Mouse (Mus musculus) CH12.LX (cell line): ENCODE measurements at regions not wholly inside any gene's neighbourhood (a gene's known extent, or its start where the extent isn't known, plus 50 kb on each side); places are given as distances from the start of the nearest gene placed in this dataset.

ENCODE experiments used
- DNase-seq: peaks from one replicate; pipeline ENCODE4 v3.0.0-alpha.2; 2013; ENCODE audit errors: extremely low read depth
- H3K27ac ChIP-seq: 2 replicates; pipeline ENCODE4 v1.5.1; 2012; ENCODE audit warnings: low read depth, mild to moderate bottlenecking, control low read depth, moderate library complexity; ENCODE audit not compliant: insufficient read depth
- H3K27me3 ChIP-seq: replicated peaks from 2 replicates; pipeline ENCODE3; 2012; ENCODE audit warnings: inconsistent platforms
- H3K36me3 ChIP-seq, 2 experiments: replicated peaks in 1 of 2; 2 replicates each; pipeline versions ENCODE3 to v1.6.1; 2012; ENCODE audit warnings: inconsistent platforms in 1 of 2, low read length in 1 of 2, mild to moderate bottlenecking in 1 of 2, mixed read lengths in 1 of 2, moderate library complexity in 1 of 2; ENCODE audit not compliant: control insufficient read depth in 1 of 2, insufficient read depth in 1 of 2
- H3K4me1 ChIP-seq, 2 experiments: 2 replicates each; pipeline ENCODE4 v1.6.1; 2012; ENCODE audit warnings: inconsistent platforms in 1 of 2, moderate library complexity in 1 of 2; ENCODE audit not compliant: insufficient read depth in 2 of 2, control insufficient read depth in 1 of 2
- H3K4me2 ChIP-seq: 2 replicates; pipeline ENCODE4 v1.6.1; 2012; ENCODE audit warnings: low read depth, mild to moderate bottlenecking, control low read depth; ENCODE audit not compliant: poor library complexity, insufficient read depth, severe bottlenecking
- H3K4me3 ChIP-seq, 3 experiments: fragments of 150-350 bp in 1 of 3; sonication (generic) in 1 of 3; replicated peaks in 1 of 3; 2 replicates each; pipeline versions ENCODE3 to v1.5.1; 2011 to 2012; ENCODE audit warnings: low read depth in 2 of 3, low read length in 2 of 3, mild to moderate bottlenecking in 2 of 3, moderate library complexity in 2 of 3, control low read depth in 1 of 3, improper control_type of control experiment in 1 of 3, inconsistent platforms in 1 of 3, mixed read lengths in 1 of 3; ENCODE audit not compliant: poor library complexity in 1 of 3
- H3K79me2 ChIP-seq: replicated peaks from 2 replicates; pipeline ENCODE4 v1.6.1; 2012; ENCODE audit warnings: mild to moderate bottlenecking, moderate library complexity; ENCODE audit not compliant: control insufficient read depth, poor library complexity, insufficient read depth, severe bottlenecking; ENCODE audit errors: extremely low read depth
- H3K9ac ChIP-seq: 2 replicates; pipeline ENCODE4 v1.6.1; 2012; ENCODE audit warnings: low read depth, mild to moderate bottlenecking, control low read depth, moderate library complexity; ENCODE audit not compliant: insufficient read depth
- H3K9me3 ChIP-seq: replicated peaks from 2 replicates; pipeline ENCODE3; 2012; ENCODE audit warnings: low read length, inconsistent platforms, mixed read lengths
- BHLHE40 ChIP-seq: IDR thresholded peaks from 2 replicates; pipeline ENCODE4 v1.6.1; 2011; ENCODE audit warnings: mild to moderate bottlenecking, low read depth, low read length, improper control_type of control experiment
- CHD1 ChIP-seq: IDR thresholded peaks from 2 replicates; pipeline ENCODE4 v1.6.1; 2012; ENCODE audit warnings: low read depth, low read length, improper control_type of control experiment, inconsistent platforms
- CHD2 ChIP-seq: IDR thresholded peaks from 2 replicates; pipeline ENCODE4 v1.6.1; 2011; ENCODE audit warnings: low read length, improper control_type of control experiment
- CTCF ChIP-seq, 2 experiments: IDR thresholded peaks in 1 of 2; conservative IDR thresholded peaks in 1 of 2; 2 replicates each; pipeline ENCODE4 v1.5.1; 2011 to 2012; ENCODE audit warnings: low read depth in 2 of 2, low read length in 2 of 2, improper control_type of control experiment in 1 of 2, inconsistent platforms in 1 of 2, mild to moderate bottlenecking in 1 of 2, moderate library complexity in 1 of 2
- ELF1 ChIP-seq: IDR thresholded peaks from 2 replicates; pipeline ENCODE4 v1.6.1; 2014; ENCODE audit warnings: low read depth, mild to moderate bottlenecking, inconsistent platforms, low read length, improper control_type of control experiment
- EP300 ChIP-seq: IDR thresholded peaks from 2 replicates; pipeline ENCODE4 v1.6.1; 2011; ENCODE audit warnings: low read length, improper control_type of control experiment
- GABPA ChIP-seq: IDR thresholded peaks from 2 replicates; pipeline ENCODE4 v1.6.1; 2012; ENCODE audit warnings: low read depth, low read length, improper control_type of control experiment, inconsistent platforms; ENCODE audit not compliant: insufficient replicate concordance
- HCFC1 ChIP-seq: IDR thresholded peaks from 2 replicates; pipeline ENCODE4 v1.6.1; 2012; ENCODE audit warnings: low read depth, mild to moderate bottlenecking, inconsistent platforms, low read length, improper control_type of control experiment
- IRF4 ChIP-seq: IDR thresholded peaks from 2 replicates; pipeline ENCODE4 v1.6.1; 2014; ENCODE audit warnings: low read depth, mild to moderate bottlenecking, inconsistent platforms, low read length, improper control_type of control experiment
- JUN ChIP-seq: IDR thresholded peaks from 2 replicates; pipeline ENCODE4 v1.6.1; 2011; ENCODE audit warnings: low read depth, mild to moderate bottlenecking, low read length, improper control_type of control experiment, moderate library complexity; ENCODE audit not compliant: insufficient read depth
- JUND ChIP-seq: conservative IDR thresholded peaks from 2 replicates; pipeline ENCODE4 v1.6.1; 2011; ENCODE audit warnings: low read depth, low read length, improper control_type of control experiment
- MAFK ChIP-seq: IDR thresholded peaks from 2 replicates; pipeline ENCODE4 v1.6.1; 2011; ENCODE audit warnings: low read length, improper control_type of control experiment; ENCODE audit not compliant: insufficient replicate concordance
- MAZ ChIP-seq: IDR thresholded peaks from 2 replicates; pipeline ENCODE4 v1.6.1; 2012; ENCODE audit warnings: low read depth, mild to moderate bottlenecking, inconsistent platforms, low read length, improper control_type of control experiment, moderate library complexity
- MEF2A ChIP-seq: IDR thresholded peaks from 2 replicates; pipeline ENCODE4 v1.6.1; 2014; ENCODE audit warnings: low read depth, mild to moderate bottlenecking, inconsistent platforms, low read length, improper control_type of control experiment, borderline replicate concordance
- MXI1 ChIP-seq: IDR thresholded peaks from 2 replicates; pipeline ENCODE4 v1.6.1; 2011; ENCODE audit warnings: mild to moderate bottlenecking, low read depth, low read length, improper control_type of control experiment
- MYC ChIP-seq: IDR thresholded peaks from 2 replicates; pipeline ENCODE4 v1.6.1; 2011; ENCODE audit warnings: low read depth, mild to moderate bottlenecking, improper control_type of control experiment, low read length
- PAX5 ChIP-seq: IDR thresholded peaks from 2 replicates; pipeline ENCODE4 v1.6.1; 2012; ENCODE audit warnings: low read length, inconsistent platforms, mixed read lengths
- RAD21 ChIP-seq: IDR thresholded peaks from 2 replicates; pipeline ENCODE4 v1.6.1; 2011; ENCODE audit warnings: low read depth, mild to moderate bottlenecking, low read length, improper control_type of control experiment, moderate library complexity
- RCOR1 ChIP-seq: conservative IDR thresholded peaks from 2 replicates; pipeline ENCODE4 v1.6.1; 2012; ENCODE audit warnings: low read depth, mild to moderate bottlenecking, inconsistent platforms, low read length, improper control_type of control experiment
- SMC3 ChIP-seq: IDR thresholded peaks from 2 replicates; pipeline ENCODE4 v1.6.1; 2011; ENCODE audit warnings: low read depth, low read length, improper control_type of control experiment
- TBP ChIP-seq: conservative IDR thresholded peaks from 2 replicates; pipeline ENCODE4 v1.6.1; 2011; ENCODE audit warnings: low read depth, low read length, improper control_type of control experiment
- TCF12 ChIP-seq: IDR thresholded peaks from 2 replicates; pipeline ENCODE4 v1.6.1; 2014; ENCODE audit warnings: low read depth, mild to moderate bottlenecking, inconsistent platforms, low read length, improper control_type of control experiment
- USF1 ChIP-seq: IDR thresholded peaks from 2 replicates; pipeline ENCODE4 v1.6.1; 2014; ENCODE audit warnings: low read depth, mild to moderate bottlenecking, inconsistent platforms, low read length, improper control_type of control experiment
- ZC3H11A ChIP-seq: IDR thresholded peaks from 2 replicates; pipeline ENCODE4 v1.6.1; 2012; ENCODE audit warnings: low read depth, mild to moderate bottlenecking, inconsistent platforms, low read length, improper control_type of control experiment
- ZNF384 ChIP-seq: IDR thresholded peaks from 2 replicates; pipeline ENCODE4 v1.6.1; 2012; ENCODE audit warnings: low read depth, low read length, improper control_type of control experiment, inconsistent platforms
- dilution Hi-C: fragments of 300-500 bp; cut with MboI; formaldehyde crosslinking; loops from 2 replicates; pipeline ENCODE4 v1.14.3; 2020; ENCODE audit warnings: low sequenced_read_pairs; ENCODE audit not compliant: extremely low pct_unique_long_range_greater_than_20kb, extremely low pct_ligation_motif_present
- in situ Hi-C: fragments of 300-500 bp; cut with MboI; formaldehyde crosslinking; loops from 3 replicates; pipeline ENCODE4 v1.14.3; 2019; ENCODE audit warnings: low sequenced_read_pairs, low pct_ligation_motif_present, low pct_unique_long_range_greater_than_20kb, mixed read lengths

- dilution Hi-C loops = no loop called here
- no peak for DNase-seq
- H3K4me2 ChIP-seq = no peak overlapping the region
Measured at GRCm38 (mm10) chr11:86859864-86860528, 52.5 kb upstream of the Dhx40 start.

GRCm38 (mm10) chr11:86859236-86859817 lies 51.8 kb upstream of the Dhx40 start:
- no peak for TF ChIP-seq IRF4
- no peak for TF ChIP-seq MAFK
- TF ChIP-seq ZNF384 = no peak
- TF ChIP-seq ZC3H11A = no peak
- no peak for TF ChIP-seq GABPA
- no peak for TF ChIP-seq MEF2A
- TF ChIP-seq CHD1 = no peak
- no peak for TF ChIP-seq CTCF (conservative IDR thresholded peaks at IDR 0.05 in 1 of 2, IDR thresholded peaks at IDR 0.05 in 1 of 2; ENCODE audit: low read depth in 2 of 2, low read length in 2 of 2)
- TF ChIP-seq MYC = no peak
- no peak for TF ChIP-seq TCF12
- TF ChIP-seq MXI1 = no peak
- no peak for TF ChIP-seq HCFC1
- no peak for TF ChIP-seq RCOR1
- no peak for TF ChIP-seq JUND
- TF ChIP-seq PAX5 = no peak
- TF ChIP-seq SMC3 = no peak
- TF ChIP-seq TBP = no peak
- no peak for TF ChIP-seq EP300
- TF ChIP-seq BHLHE40 = no peak
- TF ChIP-seq MAZ = no peak
- Histone ChIP-seq H3K9ac (no peak overlapping the region), H3K4me2 (no peak overlapping the region), H3K79me2 (no peaks in the 10 kb centered on the region), H3K27ac (no peak overlapping the region), H3K9me3 (no peaks in the 10 kb centered on the region), H3K4me1 (0 out of 4 replicates have a peak, but pooled peaks cover 0 to 2% of the 10 kb centered on the region in 2 experiments), H3K27me3 (no peaks in the 10 kb centered on the region), H3K36me3 (no peaks in the 10 kb centered on the region), H3K4me3 (no peak overlapping the region)
- DNase-seq = no peak
- in situ Hi-C loops = no loop called here
- dilution Hi-C loops = no loop called here

More at GRCm38 (mm10) chr11:86859864-86860528, 52.5 kb upstream of the Dhx40 start:
- Histone ChIP-seq H3K4me1 (0 out of 4 replicates have a peak, but pooled peaks cover 0 to 2% of the 10 kb centered on the region in 2 experiments), H3K79me2 (no peaks in the 10 kb centered on the region), H3K9me3 (no peaks in the 10 kb centered on the region), H3K9ac (no peak overlapping the region), H3K4me3 (no peak overlapping the region), H3K27ac (no peak overlapping the region), H3K27me3 (no peaks in the 10 kb centered on the region), H3K36me3 (no peaks in the 10 kb centered on the region)
- in situ Hi-C loops = no loop called here
- TF ChIP-seq MEF2A (no peak), JUND (no peak), USF1 (no peak), JUN (no peak), RAD21 (no peak), ELF1 (no peak), GABPA (no peak), CHD2 (no peak), ZNF384 (no peak)
- TF ChIP-seq, all 38 proteins: peak for 0
